Mouse (Mus musculus) liver, embryonic 14.5 days (tissue): ENCODE measurements around the gene Pfn1.

Experiments
- CTCF ChIP-seq: IDR thresholded peaks from 2 replicates; pipeline ENCODE4 v1.5.1; 2016; ENCODE audit warnings: antibody characterized with exemption, low read depth, control low read depth
- EP300 ChIP-seq: IDR thresholded peaks from 2 replicates; pipeline ENCODE4 v1.6.1; 2016; ENCODE audit warnings: antibody characterized with exemption, low read depth

DNA sequence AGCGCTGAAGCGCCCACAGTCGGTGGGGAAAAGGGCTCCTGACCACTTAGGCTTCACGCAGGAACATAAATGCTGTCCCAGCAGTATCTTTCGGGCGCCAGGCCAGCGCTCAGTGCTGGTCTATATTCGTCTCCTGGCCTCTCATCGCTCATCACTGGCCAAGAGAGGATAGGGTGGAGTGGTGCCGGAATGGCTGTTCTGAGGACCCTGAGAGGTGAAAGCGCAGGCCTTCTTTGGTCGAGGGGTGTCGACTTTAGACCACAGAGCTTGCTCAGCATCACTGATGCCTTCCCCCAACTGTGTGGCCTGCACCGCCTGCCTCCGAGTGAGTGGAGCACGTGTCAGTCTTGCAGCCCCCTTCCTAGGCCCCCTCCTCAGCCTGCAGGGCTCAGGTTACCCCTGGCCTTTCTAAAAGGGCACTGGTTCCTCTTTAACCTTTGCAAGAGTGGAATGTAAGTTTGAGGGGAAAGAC is 2.0 kb upstream of the Pfn1 start:
- TF ChIP-seq CTCF (no peak), EP300 (no peak)
